Mouse (Mus musculus): ENCODE measurements around the gene Ccdc42. TPM values are rescaled to one million over a fixed set of nuclear protein-coding genes. Genes with fewer than 3 reads are reported as not detected.

Ccdc42 gene
- total RNA-seq, 2 experiments from 2014 or later: not detected

- no peak for ATAC-seq (replicated peaks; ENCODE audit: low FRiP score, poor library complexity, severe bottlenecking)
These were observed 51.2 kb downstream of the Ccdc42 start for GRCm38 (mm10) chr11:68637861-68638615.

DNA sequence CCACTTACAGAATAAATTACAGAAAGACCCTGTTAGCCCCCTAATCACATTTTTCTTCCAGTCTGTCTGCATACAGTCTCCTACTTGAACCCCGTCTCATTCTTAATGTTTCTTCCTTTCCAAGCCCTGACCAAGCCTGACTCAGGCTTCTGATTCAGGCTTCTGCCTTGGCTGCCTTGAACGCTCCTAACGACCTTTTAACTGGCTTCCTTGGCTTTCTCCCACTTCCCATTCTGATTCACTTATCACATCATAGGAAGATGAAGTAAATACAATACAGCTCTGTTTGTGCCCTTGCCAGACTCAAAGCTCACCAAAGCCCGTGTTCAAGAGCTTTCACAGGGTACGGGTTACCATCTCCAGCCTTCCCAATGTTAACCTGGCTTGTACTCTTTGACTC, 54.5 kb downstream of the Ccdc42 start:
- ATAC-seq (replicated peaks; ENCODE audit: low FRiP score, poor library complexity, severe bottlenecking): no peak

DNA sequence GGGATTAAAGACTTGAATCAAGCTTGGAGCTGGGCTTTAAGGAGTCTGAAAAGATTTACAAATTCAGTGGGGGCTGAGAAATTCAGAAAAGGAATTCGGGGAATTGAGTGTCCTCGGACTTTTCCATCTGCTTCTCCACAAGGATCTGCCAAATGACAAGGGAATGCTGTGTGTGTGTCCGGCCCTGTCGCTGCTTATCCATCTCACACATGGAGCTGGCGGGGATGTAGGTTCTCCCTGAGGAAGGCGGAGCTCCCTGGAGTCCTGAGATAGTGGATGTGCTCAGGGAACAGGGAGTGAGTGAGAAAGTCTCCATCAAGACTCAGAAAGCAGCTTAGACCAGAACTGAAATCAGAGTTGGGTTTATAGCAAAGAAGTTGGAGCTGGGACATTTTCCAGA, 58.0 kb downstream of the Ccdc42 start:
- ATAC-seq (replicated peaks; ENCODE audit: low FRiP score, poor library complexity, severe bottlenecking): no peak

Other genes starting within 250 kb of the Ccdc42 start
- gene Ntn1, start 186.2 kb upstream of the Ccdc42 start, total RNA-seq (2015; ENCODE audit: low replicate concordance): not detected in 2 replicates
- not detected in 2 replicates for gene Ntn1, start 186.2 kb upstream of the Ccdc42 start, total RNA-seq (2017; ENCODE audit: low replicate concordance)
- 8.3 and 12.5 TPM in 2 replicates for gene Pik3r5, start 154.9 kb upstream of the Ccdc42 start, total RNA-seq (2015; ENCODE audit: low replicate concordance)
- gene Pik3r5, start 154.9 kb upstream of the Ccdc42 start, total RNA-seq (2017; ENCODE audit: low replicate concordance): 2.5 and 7.2 TPM in 2 replicates
- gene Pik3r6, start 84.0 kb upstream of the Ccdc42 start, total RNA-seq (2015; ENCODE audit: low replicate concordance): 1.7 and 2.1 TPM in 2 replicates
- gene Pik3r6, start 84.0 kb upstream of the Ccdc42 start, total RNA-seq (2017; ENCODE audit: low replicate concordance): 3.6 and 4.8 TPM in 2 replicates
- gene Mfsd6l, start 30.8 kb upstream of the Ccdc42 start, total RNA-seq (2015; ENCODE audit: low replicate concordance): not detected in 2 replicates
- not detected in 2 replicates for gene Mfsd6l, start 30.8 kb upstream of the Ccdc42 start, total RNA-seq (2017; ENCODE audit: low replicate concordance)
- gene Myh10, start 104.5 kb downstream of the Ccdc42 start, total RNA-seq (2015; ENCODE audit: low replicate concordance): 45.0 and 47.9 TPM in 2 replicates
- gene Myh10, start 104.5 kb downstream of the Ccdc42 start, total RNA-seq (2017; ENCODE audit: low replicate concordance): 56.5 and 72.2 TPM in 2 replicates

Data from erythroblast, adult 5-6 weeks (primary cell).